Mouse (Mus musculus): ENCODE measurements at regions not wholly inside any gene's neighbourhood (a gene's known extent, or its start where the extent isn't known, plus 50 kb on each side); places are given as distances from the start of the nearest gene placed in this dataset.

- Histone ChIP-seq H3K27ac (no peak overlapping the region), H3K36me3 (no peaks in the 10 kb centered on the region), H3K27me3 (no peaks in the 10 kb centered on the region), H3K4me1 (no peaks in the 10 kb centered on the region), H3K4me3 (no peak overlapping the region), H3K9ac (no peak overlapping the region), H3K4me2 (no peak overlapping the region), H3K9me3 (no peaks in the 10 kb centered on the region)
- WGBS = 81% methylated on average over 8 of the region's 8 CpGs
- no peak for ATAC-seq (ENCODE audit: insufficient number of reproducible peaks, insufficient read depth, low FRiP score, low TSS enrichment, low read depth)
Measured at GRCm38 (mm10) chr15:40533451-40533873, 399.3 kb downstream of the 9330182O14Rik start.

GRCm38 (mm10) chr15:40561661-40562060 is 427.5 kb downstream of the 9330182O14Rik start:
- H3K4me2 ChIP-seq = no peak overlapping the region
- H3K4me1 ChIP-seq = no peaks in the 10 kb centered on the region
- no peaks in the 10 kb centered on the region for H3K9me3 ChIP-seq
- H3K9ac ChIP-seq = no peak overlapping the region
- H3K4me3 ChIP-seq = no peak overlapping the region
- H3K27me3 ChIP-seq = no peaks in the 10 kb centered on the region
- no peak overlapping the region for H3K27ac ChIP-seq
- WGBS = 88% methylated on average over 2 of the region's 2 CpGs
- H3K36me3 ChIP-seq = no peaks in the 10 kb centered on the region
- no peak for ATAC-seq (ENCODE audit: insufficient number of reproducible peaks, insufficient read depth, low FRiP score, low TSS enrichment, low read depth)

- H3K27ac ChIP-seq = no peak overlapping the region
- H3K9me3 ChIP-seq = no peaks in the 10 kb centered on the region
- no peaks in the 10 kb centered on the region for H3K36me3 ChIP-seq
- no peak for ATAC-seq (ENCODE audit: insufficient number of reproducible peaks, insufficient read depth, low FRiP score, low TSS enrichment, low read depth)
- 74% methylated on average over 5 of the region's 5 CpGs for WGBS
- no peak overlapping the region for H3K9ac ChIP-seq
- no peak overlapping the region for H3K4me3 ChIP-seq
- H3K4me2 ChIP-seq = no peak overlapping the region
- no peaks in the 10 kb centered on the region for H3K4me1 ChIP-seq
- H3K27me3 ChIP-seq = no peaks in the 10 kb centered on the region
Measured at GRCm38 (mm10) chr15:40565716-40566115, 431.6 kb downstream of the 9330182O14Rik start.

- WGBS = 12% methylated on average over 4 of the region's 4 CpGs
Measured at GRCm38 (mm10) chr15:40566481-40566880, 432.3 kb downstream of the 9330182O14Rik start.

GRCm38 (mm10) chr15:40568701-40569100 is 434.5 kb downstream of the 9330182O14Rik start:
- 74% methylated on average over 1 of the region's 1 CpGs for WGBS
- no peak overlapping the region for H3K4me2 ChIP-seq

More at GRCm38 (mm10) chr15:40566481-40566880, 432.3 kb downstream of the 9330182O14Rik start:
- no peak overlapping the region for H3K9ac ChIP-seq
- no peaks in the 10 kb centered on the region for H3K27me3 ChIP-seq
- H3K4me2 ChIP-seq = no peak overlapping the region
- no peaks in the 10 kb centered on the region for H3K9me3 ChIP-seq
- H3K27ac ChIP-seq = no peak overlapping the region
- ATAC-seq (ENCODE audit: insufficient number of reproducible peaks, insufficient read depth, low FRiP score, low TSS enrichment, low read depth) = no peak
- H3K4me3 ChIP-seq = no peak overlapping the region
- H3K4me1 ChIP-seq = no peaks in the 10 kb centered on the region
- H3K36me3 ChIP-seq = no peaks in the 10 kb centered on the region

More at GRCm38 (mm10) chr15:40568701-40569100, 434.5 kb downstream of the 9330182O14Rik start:
- ATAC-seq (ENCODE audit: insufficient number of reproducible peaks, insufficient read depth, low FRiP score, low TSS enrichment, low read depth) = no peak
- H3K4me3 ChIP-seq = no peak overlapping the region
- H3K4me1 ChIP-seq = no peaks in the 10 kb centered on the region
- no peaks in the 10 kb centered on the region for H3K27me3 ChIP-seq
- H3K9ac ChIP-seq = no peak overlapping the region
- no peaks in the 10 kb centered on the region for H3K9me3 ChIP-seq
- no peaks in the 10 kb centered on the region for H3K36me3 ChIP-seq
- no peak overlapping the region for H3K27ac ChIP-seq

All from embryonic facial prominence, embryonic 13.5 days (tissue).